Mouse (Mus musculus) bone marrow macrophage, adult 2 months (primary cell): ENCODE measurements at regions not wholly inside any gene's neighbourhood (a gene's known extent, or its start where the extent isn't known, plus 50 kb on each side); places are given as distances from the start of the nearest gene placed in this dataset.

Experiments
- H3K27ac ChIP-seq: 2 replicates; pipeline ENCODE4 v1.5.1; 2012; ENCODE audit warnings: low read depth, low read length; ENCODE audit not compliant: insufficient read depth
- H3K4me1 ChIP-seq: 2 replicates; pipeline ENCODE4 v1.6.1; 2012; ENCODE audit warnings: low read length; ENCODE audit not compliant: control insufficient read depth, insufficient read depth
- H3K4me3 ChIP-seq: 2 replicates; pipeline ENCODE4 v1.5.1; 2012; ENCODE audit warnings: mild to moderate bottlenecking, low read length, moderate library complexity; ENCODE audit not compliant: insufficient read depth
- CTCF ChIP-seq: IDR thresholded peaks from 2 replicates; pipeline ENCODE4 v1.5.1; 2012; ENCODE audit warnings: low read depth, mild to moderate bottlenecking, low read length, moderate library complexity
- POLR2A ChIP-seq: IDR thresholded peaks from 2 replicates; pipeline ENCODE4 v1.6.1; 2012; ENCODE audit warnings: mild to moderate bottlenecking, low read depth, low read length, borderline replicate concordance

- H3K4me1 ChIP-seq: peaks cover 19% of the 10 kb centered on the region
- TF ChIP-seq CTCF (peak; percentile 37; the same call in 1 of the 2 replicates), POLR2A (no peak)
- no peak overlapping the region for H3K4me3 ChIP-seq
- H3K27ac ChIP-seq: no peak overlapping the region
Measured at GRCm38 (mm10) chr5:75880088-75880684, 98.1 kb downstream of the Kdr start.

- Histone ChIP-seq H3K4me3 (no peak overlapping the region), H3K4me1 (peaks cover 24% of the 10 kb centered on the region), H3K27ac (no peak overlapping the region)
- TF ChIP-seq POLR2A: no peak
- TF ChIP-seq CTCF: no peak
Measured at GRCm38 (mm10) chr5:75878361-75878760, 99.9 kb downstream of the Kdr start.

GRCm38 (mm10) chr5:75877609-75877971, 100.7 kb downstream of the Kdr start:
- TF ChIP-seq POLR2A (no peak), CTCF (no peak)
- H3K27ac ChIP-seq: peak overlapping the region; percentile 45
- no peak overlapping the region for H3K4me3 ChIP-seq
- peaks cover 29% of the 10 kb centered on the region for H3K4me1 ChIP-seq

- H3K4me1 ChIP-seq: peaks cover 34% of the 10 kb centered on the region
- no peak for TF ChIP-seq POLR2A
- TF ChIP-seq CTCF: no peak
- H3K4me3 ChIP-seq: no peak overlapping the region
- peak overlapping the region; percentile 45 for H3K27ac ChIP-seq
Measured at GRCm38 (mm10) chr5:75876871-75877608, 101.2 kb downstream of the Kdr start.

GRCm38 (mm10) chr5:75871120-75871519, 107.1 kb downstream of the Kdr start:
- H3K4me3 ChIP-seq: no peak overlapping the region
- peaks cover 15% of the 10 kb centered on the region for H3K4me1 ChIP-seq
- TF ChIP-seq POLR2A: no peak
- TF ChIP-seq CTCF: peak; percentile 32; the same call in 1 of the 2 replicates
- H3K27ac ChIP-seq: no peak overlapping the region

GRCm38 (mm10) chr5:75870666-75871065, 107.6 kb downstream of the Kdr start:
- TF ChIP-seq POLR2A: no peak
- no peak for TF ChIP-seq CTCF
- peaks cover 15% of the 10 kb centered on the region for H3K4me1 ChIP-seq
- no peak overlapping the region for H3K27ac ChIP-seq
- H3K4me3 ChIP-seq: no peak overlapping the region

- Histone ChIP-seq H3K4me3 (no peak overlapping the region), H3K27ac (no peak overlapping the region), H3K4me1 (peaks cover 14% of the 10 kb centered on the region)
- TF ChIP-seq CTCF (no peak), POLR2A (no peak)
Measured at GRCm38 (mm10) chr5:75869535-75869934, 108.7 kb downstream of the Kdr start.

GRCm38 (mm10) chr5:75865096-75865495, 113.2 kb downstream of the Kdr start:
- no peak for TF ChIP-seq POLR2A
- no peak for TF ChIP-seq CTCF
- Histone ChIP-seq H3K4me1 (no peaks in the 10 kb centered on the region), H3K27ac (no peak overlapping the region), H3K4me3 (no peak overlapping the region)

- TF ChIP-seq CTCF (no peak), POLR2A (no peak)
- no peak overlapping the region for H3K27ac ChIP-seq
- no peaks in the 10 kb centered on the region for H3K4me1 ChIP-seq
- no peak overlapping the region for H3K4me3 ChIP-seq
Measured at GRCm38 (mm10) chr5:75863358-75863757, 114.9 kb downstream of the Kdr start.

GRCm38 (mm10) chr5:75862630-75862991, 115.6 kb downstream of the Kdr start:
- Histone ChIP-seq H3K4me3 (no peak overlapping the region), H3K4me1 (no peaks in the 10 kb centered on the region)
- TF ChIP-seq CTCF: 0 out of 2 replicates have a peak, but pooled peaks have one; percentile 34
- no peak for TF ChIP-seq POLR2A

More at GRCm38 (mm10) chr5:75862630-75862991, 115.6 kb downstream of the Kdr start:
- no peak overlapping the region for H3K27ac ChIP-seq
